Mouse (Mus musculus): ENCODE measurements around the gene Cdca4.
"Not testable (repeated sequence)": the region's sequence is repeated elsewhere in the genome, so short reads cannot be mapped to it uniquely, and the experiment has no call there.

GRCm38 (mm10) chr12:112816866-112817265 is 12.4 kb downstream of the Cdca4 start:
- TF ChIP-seq MYOG (IDR thresholded peaks at IDR 0.05; ENCODE audit: control insufficient read depth in 1 of 3, insufficient read depth in 1 of 3, insufficient read length in 2 of 3, low read depth in 2 of 3); POLR2A (IDR thresholded peaks at IDR 0.05; ENCODE audit: insufficient read length, low read depth); CEBPB (IDR thresholded peaks at IDR 0.05; ENCODE audit: insufficient read depth, poor library complexity, severe bottlenecking); USF1 (IDR thresholded peaks at IDR 0.05; ENCODE audit: low read depth); MAX (IDR thresholded peaks at IDR 0.05; ENCODE audit: low read depth); E2F4 (IDR thresholded peaks at IDR 0.05; ENCODE audit: insufficient read depth); MYOD1 (IDR thresholded peaks at IDR 0.05; ENCODE audit: control insufficient read depth in 1 of 3, insufficient read length in 2 of 3, low read depth in 2 of 3); REST (IDR thresholded peaks at IDR 0.05; ENCODE audit: insufficient read depth, insufficient read length); TCF12 (IDR thresholded peaks at IDR 0.05; ENCODE audit: insufficient read depth, poor library complexity, severe bottlenecking): not testable (repeated sequence)

Data from myocyte (in vitro differentiated cells).